Mouse (Mus musculus) thymus, adult 2 months (tissue): ENCODE results near the gene Zfp503.

Experiments
- CTCF ChIP-seq: fragments of 200-500 bp; IDR thresholded peaks from 2 replicates; pipeline ENCODE4 v1.5.1; 2012; ENCODE audit warnings: mild to moderate bottlenecking, control low read depth, low read length, moderate library complexity, borderline replicate concordance; ENCODE audit not compliant: control insufficient read depth, poor library complexity, insufficient read depth; ENCODE audit errors: extremely low read depth
- POLR2A ChIP-seq: fragments of 200-500 bp; IDR thresholded peaks from 2 replicates; pipeline ENCODE4 v1.6.1; 2012; ENCODE audit warnings: mild to moderate bottlenecking, low read length, control low read depth, moderate library complexity; ENCODE audit not compliant: control insufficient read depth, poor library complexity, insufficient read depth; ENCODE audit errors: extremely low read depth

GRCm38 (mm10) chr14:21984757-21985425 lies 4.5 kb downstream of the Zfp503 start:
- TF ChIP-seq CTCF (no peak), POLR2A (no peak)
